Mouse (Mus musculus) midbrain, embryonic 13.5 days (tissue): ENCODE results near the gene Tcea3. TPM values are rescaled to one million over a fixed set of nuclear protein-coding genes. Genes with fewer than 3 reads are reported as not detected.

ENCODE experiments used
- ATAC-seq: fragments of 200-750 bp; cut with Nextera tagmentation; 2 replicates; pipeline ENCODE4 v1.8.0; 2017; ENCODE audit warnings: mild to moderate bottlenecking, moderate TSS enrichment, moderate library complexity
- H3K27ac ChIP-seq: fragments of 300-500 bp; sonication (generic); 2 replicates; pipeline ENCODE4 v1.5.1; 2015; ENCODE audit warnings: inconsistent platforms, mild to moderate bottlenecking, moderate library complexity
- H3K27me3 ChIP-seq: fragments of 300-500 bp; sonication (generic); 2 replicates; pipeline ENCODE4 v1.6.1; 2015; ENCODE audit warnings: mild to moderate bottlenecking, inconsistent platforms
- H3K36me3 ChIP-seq: fragments of 300-500 bp; sonication (generic); 2 replicates; pipeline ENCODE4 v1.6.1; 2015; ENCODE audit warnings: mild to moderate bottlenecking, inconsistent platforms
- H3K4me1 ChIP-seq: fragments of 300-500 bp; sonication (generic); replicated peaks from 2 replicates; pipeline ENCODE4 v1.6.1; 2015; ENCODE audit warnings: inconsistent platforms
- H3K4me2 ChIP-seq: fragments of 300-500 bp; sonication (generic); replicated peaks from 2 replicates; pipeline ENCODE4 v1.6.1; 2015; ENCODE audit warnings: moderate library complexity, mild to moderate bottlenecking, inconsistent platforms
- H3K4me3 ChIP-seq: fragments of 300-500 bp; sonication (generic); replicated peaks from 2 replicates; pipeline ENCODE4 v1.5.1; 2015; ENCODE audit warnings: mild to moderate bottlenecking, inconsistent platforms
- H3K9ac ChIP-seq: fragments of 300-500 bp; sonication (generic); replicated peaks from 2 replicates; pipeline ENCODE4 v1.6.1; 2015; ENCODE audit warnings: mild to moderate bottlenecking, inconsistent platforms
- H3K9me3 ChIP-seq: fragments of 300-500 bp; sonication (generic); 2 replicates; pipeline ENCODE4 v1.6.1; 2016; ENCODE audit warnings: mild to moderate bottlenecking, inconsistent platforms
- WGBS: fragments of 180-500 bp; shearing (Covaris S2); methylation state at CpG from one replicate; pipeline ENCODE4 v1.1.7; 2015; 5-methylcytosine and 5-hydroxymethylcytosine counted together
- polyA plus RNA-seq: library from polyadenylated mRNA; unstranded; fragments of >200 nt; fragmentation: Nextera tagmentation; extraction: Ambion mirVana; gene quantifications from 2 replicates; pipeline ENCODE4 v1.2.1, GENCODE M21; 2015

Tcea3 gene
- polyA plus RNA-seq, 1 experiment from 2014 or later, result 0.87 TPM

DNA sequence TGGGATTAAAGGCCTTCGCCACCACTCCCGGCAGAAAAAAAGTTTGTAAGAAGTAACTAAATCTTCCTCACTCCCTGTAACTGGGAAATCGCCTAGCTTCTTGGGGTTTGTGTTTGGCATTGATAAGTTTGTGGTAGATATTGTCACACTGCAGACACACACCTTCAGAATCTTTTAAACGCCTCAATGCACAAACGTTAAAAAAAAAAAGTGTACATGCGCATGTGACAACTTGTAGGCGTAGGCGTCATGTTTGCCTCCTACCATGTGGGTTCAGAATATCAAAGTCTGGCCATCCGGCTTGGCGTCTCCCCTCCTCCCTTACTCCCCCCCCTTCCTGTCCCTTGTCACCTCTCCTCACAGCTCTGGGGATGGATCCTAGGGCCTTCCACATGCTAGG lies 9.2 kb downstream of the Tcea3 start:
- Histone ChIP-seq H3K27ac (no peak overlapping the region), H3K36me3 (no peaks in the 10 kb centered on the region), H3K9me3 (no peaks in the 10 kb centered on the region), H3K9ac (no peak overlapping the region), H3K4me3 (no peak overlapping the region), H3K4me2 (no peak overlapping the region), H3K4me1 (0 out of 2 replicates have a peak, but pooled peaks cover 5% of the 10 kb centered on the region), H3K27me3 (peaks cover 8% of the 10 kb centered on the region; the same call in 1 of the 2 replicates)
- no peak for ATAC-seq
- 89% methylated on average over 10 of the region's 10 CpGs for WGBS

- H3K4me2 ChIP-seq, result no peak overlapping the region
- no peaks in the 10 kb centered on the region for H3K36me3 ChIP-seq
- H3K4me1 ChIP-seq, result 0 out of 2 replicates have a peak, but pooled peaks cover 5% of the 10 kb centered on the region
- no peak overlapping the region for H3K4me3 ChIP-seq
- no peak overlapping the region for H3K27ac ChIP-seq
- no peak overlapping the region for H3K9ac ChIP-seq
- no peaks in the 10 kb centered on the region for H3K27me3 ChIP-seq
- no peak for ATAC-seq
- no peaks in the 10 kb centered on the region for H3K9me3 ChIP-seq
- 52% methylated on average over 3 of the region's 3 CpGs for WGBS
Observed at GRCm38 (mm10) chr4:136259916-136260315, 12.4 kb downstream of the Tcea3 start.

- H3K9me3 ChIP-seq, result no peaks in the 10 kb centered on the region
- no peaks in the 10 kb centered on the region for H3K27me3 ChIP-seq
- H3K36me3 ChIP-seq, result no peaks in the 10 kb centered on the region
- no peak overlapping the region for H3K9ac ChIP-seq
- H3K27ac ChIP-seq, result no peak overlapping the region
- 39% methylated on average over 10 of the region's 10 CpGs for WGBS
- H3K4me2 ChIP-seq, result no peak overlapping the region
- peak; percentile 62; the same call in 1 of the 2 replicates for ATAC-seq
- H3K4me3 ChIP-seq, result no peak overlapping the region
- H3K4me1 ChIP-seq, result 0 out of 2 replicates have a peak, but pooled peaks cover 5% of the 10 kb centered on the region
Observed at GRCm38 (mm10) chr4:136260491-136261180, 13.1 kb downstream of the Tcea3 start.

DNA sequence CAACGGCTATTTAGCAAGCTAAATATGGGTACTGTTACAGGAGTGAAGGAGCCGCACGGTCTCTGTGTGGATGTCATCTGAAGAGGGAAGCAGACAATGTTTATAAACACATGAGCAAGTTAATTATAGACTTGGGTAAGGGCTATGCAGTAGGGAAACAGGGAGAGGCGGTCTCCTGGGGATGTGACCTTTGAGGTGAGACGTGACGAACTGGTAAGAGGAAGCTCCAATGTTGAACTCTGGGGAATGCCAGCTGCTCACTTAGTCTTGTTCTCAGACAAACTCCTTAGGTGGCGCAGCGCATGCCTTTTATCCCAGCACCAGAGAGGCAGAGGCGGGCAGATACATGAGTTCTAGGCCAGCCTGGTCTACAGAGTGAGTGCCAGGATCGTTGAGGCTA lies 14.4 kb downstream of the Tcea3 start:
- Histone ChIP-seq H3K4me2 (no peak overlapping the region), H3K36me3 (no peaks in the 10 kb centered on the region), H3K27me3 (no peaks in the 10 kb centered on the region), H3K4me3 (no peak overlapping the region), H3K27ac (no peak overlapping the region), H3K9ac (no peak overlapping the region), H3K4me1 (0 out of 2 replicates have a peak, but pooled peaks cover 5% of the 10 kb centered on the region), H3K9me3 (no peaks in the 10 kb centered on the region)
- ATAC-seq, result no peak
- 83% methylated on average over 10 of the region's 10 CpGs for WGBS

DNA sequence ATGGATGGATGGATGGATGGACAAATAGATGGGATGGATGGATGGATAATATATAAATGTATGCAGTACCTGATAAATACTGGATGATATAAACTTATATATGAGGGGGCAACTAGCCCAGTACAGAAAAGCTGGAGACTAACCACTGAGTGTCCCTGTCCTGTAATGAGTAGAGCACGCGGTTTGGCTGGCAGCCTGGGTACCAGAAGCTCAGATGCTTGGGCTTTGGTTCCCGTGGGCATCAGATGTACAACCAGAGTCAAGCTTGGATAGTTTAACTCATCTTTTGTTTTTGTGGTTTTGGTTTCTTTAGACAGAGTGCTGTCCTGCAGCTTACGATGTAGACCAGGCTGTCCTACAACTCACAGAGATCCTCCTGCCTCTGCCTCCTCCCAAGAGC lies 16.0 kb downstream of the Tcea3 start:
- H3K4me3 ChIP-seq, result no peak overlapping the region
- H3K36me3 ChIP-seq, result no peaks in the 10 kb centered on the region
- no peaks in the 10 kb centered on the region for H3K9me3 ChIP-seq
- no peaks in the 10 kb centered on the region for H3K27me3 ChIP-seq
- ATAC-seq, result no peak
- H3K9ac ChIP-seq, result no peak overlapping the region
- no peak overlapping the region for H3K4me2 ChIP-seq
- whole genome bisulfite sequencing, result 92% methylated on average over 4 of the region's 4 CpGs
- no peak overlapping the region for H3K27ac ChIP-seq
- H3K4me1 ChIP-seq, result 0 out of 2 replicates have a peak, but pooled peaks cover 5% of the 10 kb centered on the region

GRCm38 (mm10) chr4:136266716-136267343 lies 19.3 kb downstream of the Tcea3 start:
- Histone ChIP-seq H3K9me3 (no peaks in the 10 kb centered on the region), H3K27me3 (no peaks in the 10 kb centered on the region), H3K27ac (no peak overlapping the region), H3K4me2 (no peak overlapping the region), H3K36me3 (no peaks in the 10 kb centered on the region), H3K4me3 (no peak overlapping the region), H3K9ac (no peak overlapping the region), H3K4me1 (no peaks in the 10 kb centered on the region)
- WGBS, result 83% methylated on average over 9 of the region's 9 CpGs
- no peak for ATAC-seq

GRCm38 (mm10) chr4:136268912-136269311 lies 21.4 kb downstream of the Tcea3 start:
- no peak overlapping the region for H3K9ac ChIP-seq
- ATAC-seq, result no peak
- 100% methylated on average over 1 of the region's 1 CpGs for WGBS

DNA sequence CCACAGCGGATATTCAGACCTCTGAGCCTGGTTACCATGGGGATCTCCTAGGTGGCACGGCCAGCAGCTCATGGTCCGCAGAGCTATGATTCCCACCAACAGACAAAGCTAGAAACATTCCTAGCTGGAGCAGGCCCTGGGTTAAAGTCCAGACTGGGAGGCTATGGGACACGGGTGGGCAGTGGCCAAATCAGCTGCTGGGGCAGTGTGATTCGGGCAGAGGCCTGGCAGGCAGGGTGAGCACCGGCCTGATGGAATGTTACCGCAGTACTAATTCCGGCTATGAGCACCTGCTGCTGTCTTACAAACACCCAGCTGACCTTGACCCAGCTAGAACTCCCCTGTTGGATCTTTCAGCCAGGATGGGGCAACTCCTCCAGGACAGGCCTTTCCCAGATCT lies 23.1 kb downstream of the Tcea3 start:
- no peaks in the 10 kb centered on the region for H3K36me3 ChIP-seq
- H3K9me3 ChIP-seq, result peaks cover 16% of the 10 kb centered on the region
- H3K27me3 ChIP-seq, result no peaks in the 10 kb centered on the region
- no peak for ATAC-seq
- H3K4me3 ChIP-seq, result no peak overlapping the region
- no peak overlapping the region for H3K4me2 ChIP-seq
- H3K9ac ChIP-seq, result no peak overlapping the region
- WGBS, result 82% methylated on average over 8 of the region's 8 CpGs
- no peak overlapping the region for H3K27ac ChIP-seq
- H3K4me1 ChIP-seq, result no peaks in the 10 kb centered on the region

More at GRCm38 (mm10) chr4:136268912-136269311, 21.4 kb downstream of the Tcea3 start:
- Histone ChIP-seq H3K4me3 (no peak overlapping the region), H3K27me3 (no peaks in the 10 kb centered on the region), H3K9me3 (peaks cover 16% of the 10 kb centered on the region), H3K4me1 (no peaks in the 10 kb centered on the region), H3K27ac (no peak overlapping the region), H3K4me2 (no peak overlapping the region), H3K36me3 (no peaks in the 10 kb centered on the region)

- Histone ChIP-seq H3K36me3 (no peaks in the 10 kb centered on the region), H3K27ac (no peak overlapping the region), H3K27me3 (no peaks in the 10 kb centered on the region), H3K4me2 (no peak overlapping the region), H3K9ac (no peak overlapping the region), H3K4me1 (peaks cover 27% of the 10 kb centered on the region), H3K9me3 (no peaks in the 10 kb centered on the region), H3K4me3 (no peak overlapping the region)
- ATAC-seq, result no peak
- WGBS, result 86% methylated on average over 8 of the region's 8 CpGs
Observed at GRCm38 (mm10) chr4:136281097-136281496, 33.6 kb downstream of the Tcea3 start.

GRCm38 (mm10) chr4:136281611-136282010 lies 34.1 kb downstream of the Tcea3 start:
- Histone ChIP-seq H3K27ac (no peak overlapping the region), H3K4me1 (peaks cover 32% of the 10 kb centered on the region), H3K4me3 (no peak overlapping the region), H3K4me2 (no peak overlapping the region), H3K36me3 (no peaks in the 10 kb centered on the region), H3K9me3 (no peaks in the 10 kb centered on the region), H3K27me3 (no peaks in the 10 kb centered on the region), H3K9ac (no peak overlapping the region)
- 55% methylated on average over 9 of the region's 9 CpGs for WGBS
- ATAC-seq, result no peak

DNA sequence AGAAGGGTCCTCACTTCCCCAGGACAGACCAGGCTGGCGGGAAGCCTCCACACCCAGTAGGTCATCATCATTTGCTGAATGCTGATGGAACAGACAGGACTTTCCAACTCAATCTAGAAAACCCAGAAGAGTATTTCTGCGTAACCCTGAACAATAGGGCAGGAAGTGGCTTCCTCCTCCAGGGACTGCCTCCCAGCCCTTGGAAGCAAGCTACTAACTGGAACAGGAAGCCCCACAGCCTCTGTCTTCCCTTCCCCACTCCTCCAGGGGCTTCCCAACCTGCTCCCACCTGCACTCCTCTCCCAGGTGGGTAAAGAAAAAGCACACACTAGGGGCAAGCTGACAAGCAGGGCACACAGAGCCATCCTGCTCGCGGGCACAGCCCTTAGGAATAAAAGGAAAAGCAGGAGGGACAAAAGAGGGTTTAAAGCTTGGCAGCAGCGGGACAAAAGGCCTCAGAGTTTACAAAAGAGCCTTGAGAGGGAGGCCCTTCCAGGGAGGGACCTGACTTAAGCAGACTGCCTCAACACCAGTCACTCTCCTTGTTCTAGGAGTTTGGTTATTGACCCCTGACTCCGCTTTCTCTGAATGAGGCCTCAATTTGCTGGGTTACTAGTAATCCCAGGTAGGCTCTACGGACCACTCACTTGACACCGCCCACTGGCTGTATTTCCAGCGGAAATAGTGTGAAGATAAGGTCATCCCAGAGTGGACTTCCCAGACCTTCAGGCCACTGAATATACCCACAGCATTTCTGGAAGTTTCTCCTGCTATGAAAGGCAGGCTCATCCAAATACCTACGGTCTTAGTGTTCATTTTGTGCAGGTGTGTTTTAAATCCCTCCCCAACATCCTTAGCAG lies 35.3 kb downstream of the Tcea3 start:
- 0 out of 2 replicates have a peak, but pooled peaks cover under 1% of the 10 kb centered on the region for H3K27me3 ChIP-seq
- peaks cover 8% of the 10 kb centered on the region for H3K36me3 ChIP-seq
- WGBS, result 11% methylated on average over 10 of the region's 10 CpGs
- peak overlapping the region; percentile 3; the same call in 1 of the 2 replicates for H3K4me2 ChIP-seq
- H3K9ac ChIP-seq, result peak overlapping the region; percentile 43
- peaks cover 44% of the 10 kb centered on the region for H3K4me1 ChIP-seq
- no peak for ATAC-seq
- no peak overlapping the region for H3K4me3 ChIP-seq
- no peaks in the 10 kb centered on the region for H3K9me3 ChIP-seq
- H3K27ac ChIP-seq, result peak overlapping the region; percentile 93

GRCm38 (mm10) chr4:136283783-136284182 lies 36.3 kb downstream of the Tcea3 start:
- peaks cover 8% of the 10 kb centered on the region for H3K27me3 ChIP-seq
- peaks cover 18% of the 10 kb centered on the region for H3K36me3 ChIP-seq
- peak overlapping the region; percentile 93 for H3K27ac ChIP-seq
- no peak overlapping the region for H3K4me3 ChIP-seq
- 0 out of 2 replicates have a peak, but pooled peaks cover 3% of the 10 kb centered on the region for H3K9me3 ChIP-seq
- H3K4me2 ChIP-seq, result peak overlapping the region; percentile 90
- 15% methylated on average over 2 of the region's 2 CpGs for WGBS
- no peak overlapping the region for H3K9ac ChIP-seq
- no peak; the same call in 1 of the 2 replicates for ATAC-seq
- peaks cover 45% of the 10 kb centered on the region for H3K4me1 ChIP-seq
